Mouse (Mus musculus): Measurements from ENCODE around the gene Fbxo46.

DNA sequence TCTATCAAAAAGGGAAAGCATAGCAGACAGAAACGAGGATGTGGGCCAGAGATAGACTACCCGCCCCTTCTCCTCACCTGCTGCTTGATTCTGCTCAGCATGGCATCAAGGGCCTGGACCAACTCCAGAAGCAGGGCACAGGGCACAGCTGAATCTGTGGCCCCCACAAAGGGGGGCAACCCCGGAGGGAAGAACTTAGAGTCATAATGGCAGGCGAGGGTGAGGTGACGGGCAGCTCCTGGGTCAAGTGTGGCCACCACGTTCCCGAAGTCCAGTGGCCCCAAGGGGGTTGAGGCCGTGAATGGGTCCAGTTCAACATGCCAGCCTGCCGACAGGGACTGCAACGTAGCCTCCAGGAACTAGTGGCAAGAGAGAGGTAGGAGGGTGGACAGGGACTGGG, 27.1 kb downstream of the Fbxo46 start:
- TF ChIP-seq CTCF (IDR thresholded peaks at IDR 0.05; ENCODE audit: control insufficient read depth, insufficient read depth, insufficient replicate concordance, low read depth, low read length) = no peak
- no peak for TF ChIP-seq POLR2A (IDR thresholded peaks at IDR 0.05; ENCODE audit: control insufficient read depth, low read depth, low read length)

Measured in testis, adult 2 months (tissue).